36 mouse cellular contexts compared by ENCODE assay signal in genomic region chr7:127139562-127139961, GRCm38 (mm10). TPM values are rescaled to one million over a fixed set of nuclear protein-coding genes. Genes with fewer than 3 reads are reported as not detected.
DNase-seq lines count a peak whose midpoint lies in the region; ATAC-seq and TF ChIP-seq lines count a peak whose summit lies in the region.
"Had no signal": no experiment of that assay in that cellular context is flagged by ENCODE, and none has a peak within 500 bp of the region (broad histone marks: within the 10 kb centered on the region; RNA-seq: fewer than 3 reads in every experiment).

No protein-coding gene starts in this region.

- dilution Hi-C loops in CH12.LX (cut with MboI; ENCODE audit: extremely low pct_ligation_motif_present, extremely low pct_unique_long_range_greater_than_20kb, low sequenced_read_pairs): no loop called here

- H3K9ac ChIP-seq in CH12.LX (ENCODE audit: insufficient read depth, low read depth): no peak overlapping the region
- peak overlapping the region; percentile 2; the same call in 1 of the 2 replicates for H3K9ac ChIP-seq in liver, embryonic 15.5 days
- H3K9ac ChIP-seq in neural tube, embryonic 15.5 days (replicated peaks): no peak overlapping the region
- H3K9ac ChIP-seq: embryonic facial prominence, embryonic 12.5 days; heart, embryonic 13.5 days; hindbrain, embryonic 15.5 days; intestine, embryonic 15.5 days; lung, embryonic 14.5 days; midbrain, embryonic 15.5 days; neural tube, embryonic 12.5 days; stomach, embryonic 15.5 days had no signal

- TF ChIP-seq EP300 in CH12.LX (IDR thresholded peaks at IDR 0.05; ENCODE audit: low read length): no peak

- H3K27ac ChIP-seq in CH12.LX (ENCODE audit: insufficient read depth, low read depth): no peak overlapping the region
- peak overlapping the region; percentile 3; the same call in 1 of the 2 replicates for H3K27ac ChIP-seq in bone marrow, adult 2 months (ENCODE audit: control insufficient read depth, insufficient read depth, low read depth, low read length, poor library complexity)
- H3K27ac ChIP-seq in liver, embryonic 15.5 days (replicated peaks): peak overlapping the region; percentile 87
- no peak overlapping the region for H3K27ac ChIP-seq in neural tube, embryonic 15.5 days (replicated peaks)
- H3K27ac ChIP-seq: embryonic facial prominence, embryonic 12.5 days; gastrocnemius, adult 2 months; heart, adult 2 months; heart, embryonic 13.5 days; hindbrain, embryonic 10.5 days; hindbrain, embryonic 15.5 days; intestine, embryonic 15.5 days; kidney, postnatal 0 days; midbrain, embryonic 15.5 days; neural tube, embryonic 12.5 days; stomach, embryonic 15.5 days had no signal

- 60% methylated on average over 5 of the region's 5 CpGs for WGBS in bone marrow, adult 2 months
- WGBS in liver, embryonic 15.5 days (ENCODE audit: insufficient replicate concordance): 19% methylated on average over 5 of the region's 5 CpGs
- 61% methylated on average over 5 of the region's 5 CpGs for WGBS in neural tube, embryonic 15.5 days

- H3K9me3 ChIP-seq in CH12.LX (replicated peaks; ENCODE audit: low read length): no peaks in the 10 kb centered on the region
- no peaks in the 10 kb centered on the region for H3K9me3 ChIP-seq in E14TG2a.4 (ENCODE audit: low read length)
- H3K9me3 ChIP-seq in liver, embryonic 15.5 days (replicated peaks): no peaks in the 10 kb centered on the region
- H3K9me3 ChIP-seq in neural tube, embryonic 15.5 days (replicated peaks): no peaks in the 10 kb centered on the region
- H3K9me3 ChIP-seq: embryonic facial prominence, embryonic 12.5 days; heart, embryonic 13.5 days; hindbrain, embryonic 10.5 days; hindbrain, embryonic 15.5 days; intestine, embryonic 15.5 days; midbrain, embryonic 15.5 days; neural tube, embryonic 12.5 days; stomach, embryonic 15.5 days had no signal

- TF ChIP-seq CTCF in CH12.LX (conservative IDR thresholded peaks at IDR 0.05 in 1 of 2, IDR thresholded peaks at IDR 0.05 in 1 of 2; ENCODE audit: low read depth in 2 of 2, low read length in 2 of 2) (no peak), E14TG2a.4 (conservative IDR thresholded peaks at IDR 0.05; ENCODE audit: low read length) (no peak)
- TF ChIP-seq CTCF in bone marrow, adult 2 months (IDR thresholded peaks at IDR 0.05; ENCODE audit: control insufficient read depth, insufficient read depth, low read length): no peak

- in situ Hi-C loops in CH12.LX (cut with MboI; ENCODE audit: low pct_ligation_motif_present, low pct_unique_long_range_greater_than_20kb, low sequenced_read_pairs): loop anchor here (5.0 kb wide), 1 partner anchor 48 kb away; no protein-coding TSS in a partner anchor

- peaks cover 16 to 24% of the 10 kb centered on the region in 2 experiments for H3K4me1 ChIP-seq in CH12.LX (ENCODE audit: control insufficient read depth in 1 of 2, insufficient read depth in 2 of 2)
- H3K4me1 ChIP-seq in E14TG2a.4 (replicated peaks; ENCODE audit: low read depth, low read length): peaks cover 87% of the 10 kb centered on the region
- H3K4me1 ChIP-seq in bone marrow, adult 2 months (ENCODE audit: control insufficient read depth, insufficient read depth, low read length): peaks cover 7% of the 10 kb centered on the region; the same call in 1 of the 2 replicates
- H3K4me1 ChIP-seq in liver, embryonic 15.5 days (replicated peaks): peaks cover 97% of the 10 kb centered on the region
- no peaks in the 10 kb centered on the region for H3K4me1 ChIP-seq in neural tube, embryonic 15.5 days
- H3K4me1 ChIP-seq: embryonic facial prominence, embryonic 12.5 days; hindbrain, embryonic 15.5 days; intestine, embryonic 15.5 days; midbrain, embryonic 15.5 days; neural tube, embryonic 12.5 days; stomach, embryonic 15.5 days had no signal

- peak; percentile 43; the same call in 1 of the 2 replicates for ATAC-seq in liver, embryonic 15.5 days (ENCODE audit: insufficient read depth)
- no peak for ATAC-seq in neural tube, embryonic 15.5 days (ENCODE audit: low FRiP score)
- ATAC-seq: activated CD4-positive, CD25-positive, alpha-beta regulatory T cell, adult 4 months; forebrain, embryonic 16.5 days; intestine, embryonic 15.5 days; midbrain, embryonic 15.5 days had no signal

- no peak for DNase-seq in CH12.LX (ENCODE audit: extremely low read depth)
- no peak for DNase-seq in gastrocnemius, postnatal 10 days
- no peak for DNase-seq in embryo, embryonic 10.5 days (ENCODE audit: low spot score)
- DNase-seq: adrenal gland, adult 2 months; adrenal gland, postnatal 36 days; B cell, adult 2 months; cerebellum, adult 8-10 months; cerebellum, postnatal 36 days; embryo, embryonic 11 days; gastrocnemius, adult 2 months; heart, adult 2 months; heart, postnatal 10 days; kidney, adult 2 months; kidney, postnatal 4 days; layer of hippocampus, postnatal 36 days; left cerebral cortex, postnatal 4 days; lung, embryonic 14.5 days; lung, postnatal 14 days had no signal

- no peak for TF ChIP-seq POLR2A in CH12.LX (IDR thresholded peaks at IDR 0.05; ENCODE audit: low read depth, low read length)
- no peak for TF ChIP-seq POLR2A in bone marrow, adult 2 months (IDR thresholded peaks at IDR 0.05; ENCODE audit: borderline replicate concordance, control insufficient read depth, low read depth, low read length)

- H3K79me2 ChIP-seq in CH12.LX (replicated peaks; ENCODE audit: control insufficient read depth, extremely low read depth, insufficient read depth, poor library complexity, severe bottlenecking): no peaks in the 10 kb centered on the region

- H3K36me3 ChIP-seq in CH12.LX (replicated peaks in 1 of 2; ENCODE audit: control insufficient read depth in 1 of 2, insufficient read depth in 1 of 2, low read length in 1 of 2) (peaks cover 0 to 3% of the 10 kb centered on the region in 2 experiments), E14TG2a.4 (ENCODE audit: insufficient read depth, low read length) (peaks cover 21% of the 10 kb centered on the region)
- no peaks in the 10 kb centered on the region; the same call in 1 of the 2 replicates for H3K36me3 ChIP-seq in liver, embryonic 15.5 days (replicated peaks)
- no peaks in the 10 kb centered on the region for H3K36me3 ChIP-seq in neural tube, embryonic 15.5 days
- H3K36me3 ChIP-seq: embryonic facial prominence, embryonic 12.5 days; heart, embryonic 13.5 days; hindbrain, embryonic 10.5 days; hindbrain, embryonic 15.5 days; intestine, embryonic 15.5 days; midbrain, embryonic 15.5 days; neural tube, embryonic 12.5 days; stomach, embryonic 15.5 days had no signal

- no peak for TF ChIP-seq RAD21 in CH12.LX (IDR thresholded peaks at IDR 0.05; ENCODE audit: low read depth, low read length)

- no peak overlapping the region for H3K4me2 ChIP-seq in CH12.LX (ENCODE audit: insufficient read depth, low read depth, poor library complexity, severe bottlenecking)
- H3K4me2 ChIP-seq in liver, embryonic 15.5 days: peak overlapping the region; percentile 50
- H3K4me2 ChIP-seq in neural tube, embryonic 15.5 days: no peak overlapping the region
- H3K4me2 ChIP-seq: embryonic facial prominence, embryonic 12.5 days; heart, embryonic 13.5 days; hindbrain, embryonic 15.5 days; intestine, embryonic 15.5 days; lung, embryonic 14.5 days; midbrain, embryonic 15.5 days; neural tube, embryonic 12.5 days; stomach, embryonic 15.5 days had no signal

- H3K27me3 ChIP-seq in CH12.LX (replicated peaks) (no peaks in the 10 kb centered on the region), E14TG2a.4 (ENCODE audit: insufficient read depth, low read length) (no peaks in the 10 kb centered on the region)
- no peaks in the 10 kb centered on the region for H3K27me3 ChIP-seq in liver, embryonic 15.5 days
- H3K27me3 ChIP-seq in neural tube, embryonic 15.5 days (replicated peaks): no peaks in the 10 kb centered on the region
- H3K27me3 ChIP-seq: embryonic facial prominence, embryonic 12.5 days; heart, embryonic 13.5 days; hindbrain, embryonic 15.5 days; intestine, embryonic 15.5 days; midbrain, embryonic 15.5 days; neural tube, embryonic 12.5 days; stomach, embryonic 15.5 days had no signal

- H3K4me3 ChIP-seq in CH12.LX (replicated peaks in 1 of 3; ENCODE audit: low read depth in 2 of 3, low read length in 2 of 3, poor library complexity in 1 of 3): no peak overlapping the region
- peak overlapping the region; percentile 37; the same call in 1 of the 2 replicates for H3K4me3 ChIP-seq in E14TG2a.4 (replicated peaks; ENCODE audit: low read length)
- H3K4me3 ChIP-seq in bone marrow, adult 2 months (replicated peaks; ENCODE audit: control insufficient read depth, low read depth, low read length): no peak overlapping the region
- no peak overlapping the region for H3K4me3 ChIP-seq in liver, embryonic 15.5 days (replicated peaks)
- H3K4me3 ChIP-seq in neural tube, embryonic 15.5 days (replicated peaks): no peak overlapping the region
- H3K4me3 ChIP-seq: embryonic facial prominence, embryonic 12.5 days; gastrocnemius, adult 2 months; heart, adult 2 months; heart, embryonic 13.5 days; hindbrain, embryonic 10.5 days; hindbrain, embryonic 15.5 days; intestine, embryonic 15.5 days; midbrain, embryonic 15.5 days; neural tube, embryonic 12.5 days; stomach, embryonic 15.5 days had no signal

RNA-seq across cellular contexts. Expression of gene Spn, which starts 1.9 kb away (rescaled TPM):
- total RNA-seq in CH12.LX (2012; rRNA removed) (14.4 and 16.3 TPM in 2 replicates), CH12.LX (2014; rRNA removed) (2.4 and 2.6 TPM in 2 replicates)
- polyA plus RNA-seq in CH12.LX (2012; ENCODE audit: insufficient read length, low read depth): 3.3 and 3.6 TPM in 2 replicates
- 29.7 and 49.2 TPM in 2 replicates for polyA plus RNA-seq in bone marrow, adult 2 months (2011; ENCODE audit: insufficient read depth, insufficient read length, low replicate concordance, missing spikeins)
- 6.7 and 6.8 TPM in 2 replicates for polyA plus RNA-seq in liver, embryonic 15.5 days (2015; fragmentation: Nextera tagmentation; extraction: Ambion mirVana)
- total RNA-seq in gastrocnemius, postnatal 10 days (2021): under 1 TPM; 0.16 to 0.86 TPM
- polyA plus RNA-seq in neural tube, embryonic 15.5 days (2015; fragmentation: Nextera tagmentation; extraction: Ambion mirVana): 0.08 and 2.8 TPM in 2 replicates
- polyA plus RNA-seq: embryonic facial prominence, embryonic 12.5 days; hindbrain, embryonic 10.5 days; lung, embryonic 14.5 days had no signal

RNA-seq across cellular contexts. Expression of gene Qprt, which starts 17.5 kb away (rescaled TPM):
- total RNA-seq in CH12.LX (2012; rRNA removed) (0.21 and 0.30 TPM in 2 replicates), CH12.LX (2014; rRNA removed) (0.15 TPM in 1 of 2 replicates, not detected in the other)
- polyA plus RNA-seq in CH12.LX (2012; ENCODE audit: insufficient read length, low read depth): 0.14 TPM in 1 of 2 replicates, not detected in the other
- 1.4 and 10.6 TPM in 2 replicates for polyA plus RNA-seq in bone marrow, adult 2 months (2011; ENCODE audit: insufficient read depth, insufficient read length, low replicate concordance, missing spikeins)
- polyA plus RNA-seq in liver, embryonic 15.5 days (2015; fragmentation: Nextera tagmentation; extraction: Ambion mirVana): 65.5 and 76.7 TPM in 2 replicates
- 1 to 10 TPM; 1.9 to 2.3 TPM for total RNA-seq in gastrocnemius, postnatal 10 days (2021)
- polyA plus RNA-seq in neural tube, embryonic 15.5 days (2015; fragmentation: Nextera tagmentation; extraction: Ambion mirVana): 0.75 and 1.1 TPM in 2 replicates
- total RNA-seq: heart, adult 2 months had no signal

RNA-seq across cellular contexts. Expression of gene AI467606, which starts 48.4 kb away (rescaled TPM):
- 15.7 and 19.0 TPM in 2 replicates for total RNA-seq in CH12.LX (2012; rRNA removed)
- total RNA-seq in CH12.LX (2014; rRNA removed): 18.6 and 26.4 TPM in 2 replicates
- polyA plus RNA-seq in CH12.LX (2012; ENCODE audit: insufficient read length, low read depth): 18.3 and 20.5 TPM in 2 replicates
- polyA plus RNA-seq in bone marrow, adult 2 months (2011; ENCODE audit: insufficient read depth, insufficient read length, low replicate concordance, missing spikeins): 13.6 and 36.8 TPM in 2 replicates
- polyA plus RNA-seq in liver, embryonic 15.5 days (2015; fragmentation: Nextera tagmentation; extraction: Ambion mirVana): 8.2 and 9.5 TPM in 2 replicates
- 1 to 10 TPM in 1 of 2 experiments, under 1 TPM in 1; 0.59 to 2.1 TPM for total RNA-seq in gastrocnemius, postnatal 10 days (2021)
- polyA plus RNA-seq in neural tube, embryonic 15.5 days (2015; fragmentation: Nextera tagmentation; extraction: Ambion mirVana): 2.4 and 8.6 TPM in 2 replicates

RNA-seq across cellular contexts. Expression of gene Zg16, which starts 52.4 kb away (rescaled TPM):
- not detected in 2 replicates for total RNA-seq in CH12.LX (2012; rRNA removed)
- total RNA-seq in CH12.LX (2014; rRNA removed): not detected in 2 replicates
- not detected in 2 replicates for polyA plus RNA-seq in CH12.LX (2012; ENCODE audit: insufficient read length, low read depth)
- 3.1 TPM in 1 of 2 replicates, not detected in the other for polyA plus RNA-seq in bone marrow, adult 2 months (2011; ENCODE audit: insufficient read depth, insufficient read length, low replicate concordance, missing spikeins)
- 0.24 and 0.33 TPM in 2 replicates for polyA plus RNA-seq in liver, embryonic 15.5 days (2015; fragmentation: Nextera tagmentation; extraction: Ambion mirVana)
- not detected for total RNA-seq in gastrocnemius, postnatal 10 days (2021)
- not detected in 2 replicates for polyA plus RNA-seq in neural tube, embryonic 15.5 days (2015; fragmentation: Nextera tagmentation; extraction: Ambion mirVana)
- total RNA-seq: adrenal gland, adult 2 months; adrenal gland, postnatal 36 days; gastrocnemius, adult 2 months; heart, adult 2 months; heart, postnatal 10 days; layer of hippocampus, adult 8-10 months; layer of hippocampus, postnatal 36 days; left cerebral cortex, postnatal 4 days had no signal
- polyA plus RNA-seq: activated CD4-positive, CD25-positive, alpha-beta regulatory T cell, adult 4 months; embryonic facial prominence, embryonic 12.5 days; forebrain, embryonic 11.5 days; forebrain, embryonic 16.5 days; heart, adult 2 months; heart, embryonic 13.5 days; hindbrain, embryonic 10.5 days; hindbrain, embryonic 15.5 days; kidney, adult 2 months; kidney, postnatal 0 days; limb, embryonic 14.5 days; lung, embryonic 14.5 days; midbrain, embryonic 15.5 days; neural tube, embryonic 12.5 days had no signal

RNA-seq across cellular contexts. Expression of gene Cd2bp2, which starts 56.3 kb away (rescaled TPM):
- 66.8 and 78.5 TPM in 2 replicates for total RNA-seq in CH12.LX (2012; rRNA removed)
- 62.4 and 63.3 TPM in 2 replicates for total RNA-seq in CH12.LX (2014; rRNA removed)
- 57.4 and 72.8 TPM in 2 replicates for polyA plus RNA-seq in CH12.LX (2012; ENCODE audit: insufficient read length, low read depth)
- 46.6 and 64.1 TPM in 2 replicates for polyA plus RNA-seq in bone marrow, adult 2 months (2011; ENCODE audit: insufficient read depth, insufficient read length, low replicate concordance, missing spikeins)
- 18.0 and 21.5 TPM in 2 replicates for polyA plus RNA-seq in liver, embryonic 15.5 days (2015; fragmentation: Nextera tagmentation; extraction: Ambion mirVana)
- 10 to 100 TPM; 36.7 to 41.1 TPM for total RNA-seq in gastrocnemius, postnatal 10 days (2021)
- polyA plus RNA-seq in neural tube, embryonic 15.5 days (2015; fragmentation: Nextera tagmentation; extraction: Ambion mirVana): 64.2 and 65.8 TPM in 2 replicates

Comparison
In these comparisons a context has a peak if more than half of its experiments do, and no peak if none do; other contexts are left out.
1. H3K27ac ChIP-seq: peak in bone marrow, adult 2 months (single experiment) and liver, embryonic 15.5 days (single experiment); none in CH12.LX (single experiment) and neural tube, embryonic 15.5 days (single experiment).